Mouse (Mus musculus) fat pad, adult 2 months (tissue): ENCODE measurements around the gene Syne1.

Experiments used
- DNase-seq: peaks from one replicate; pipeline ENCODE4 v3.0.0-alpha.2; 2011; ENCODE audit warnings: low read depth, low spot score; ENCODE audit errors: extremely low read depth

Gene Syne1

DNA sequence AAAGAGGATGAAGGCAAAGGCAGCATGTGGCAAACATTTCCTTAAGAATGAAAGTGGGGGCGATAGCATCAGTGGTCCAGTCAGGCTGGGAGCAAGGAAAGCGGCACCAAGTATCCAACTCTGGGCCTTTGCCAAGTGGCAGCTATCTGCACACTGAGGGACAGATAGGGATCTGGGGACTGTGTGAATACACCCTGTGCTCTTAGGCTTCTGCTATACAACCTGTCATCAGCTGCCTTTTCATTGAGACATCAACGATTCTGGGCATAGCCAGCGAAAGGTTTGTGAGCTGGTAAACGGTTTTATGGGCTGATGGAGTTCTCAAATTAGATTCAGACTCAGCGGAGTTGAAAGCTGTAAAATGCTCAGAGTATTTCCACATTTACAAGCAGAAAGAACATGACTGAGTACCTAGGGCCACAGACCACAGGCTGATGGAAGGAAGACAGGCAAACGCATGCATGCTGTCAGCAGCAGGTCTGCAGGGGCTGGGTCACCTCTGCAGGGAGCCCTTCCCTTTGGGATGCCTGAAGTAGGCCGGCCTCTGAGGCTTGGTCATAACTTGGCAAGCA is 542.4 kb downstream of the Syne1 start:
- DNase-seq, result no peak

DNA sequence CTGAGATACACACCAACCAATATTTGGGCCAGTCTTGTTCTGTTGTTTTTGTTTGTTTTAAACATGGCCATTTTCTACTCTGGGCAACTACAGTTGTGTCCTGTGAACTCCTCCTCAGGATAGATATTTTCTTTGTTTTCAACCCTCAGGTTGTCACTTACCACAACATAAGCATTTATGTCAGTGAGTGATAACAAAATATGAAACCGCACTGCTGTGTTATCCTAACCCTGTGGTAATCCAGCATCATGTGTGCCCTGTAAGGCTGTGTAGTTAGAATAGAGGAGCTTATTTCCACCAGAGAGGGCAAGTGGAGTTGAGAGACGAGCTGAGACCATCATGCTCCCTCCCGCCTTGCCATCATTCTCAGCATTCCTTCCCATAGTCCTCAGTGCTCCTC is 554.7 kb downstream of the Syne1 start:
- DNase-seq, result no peak

DNA sequence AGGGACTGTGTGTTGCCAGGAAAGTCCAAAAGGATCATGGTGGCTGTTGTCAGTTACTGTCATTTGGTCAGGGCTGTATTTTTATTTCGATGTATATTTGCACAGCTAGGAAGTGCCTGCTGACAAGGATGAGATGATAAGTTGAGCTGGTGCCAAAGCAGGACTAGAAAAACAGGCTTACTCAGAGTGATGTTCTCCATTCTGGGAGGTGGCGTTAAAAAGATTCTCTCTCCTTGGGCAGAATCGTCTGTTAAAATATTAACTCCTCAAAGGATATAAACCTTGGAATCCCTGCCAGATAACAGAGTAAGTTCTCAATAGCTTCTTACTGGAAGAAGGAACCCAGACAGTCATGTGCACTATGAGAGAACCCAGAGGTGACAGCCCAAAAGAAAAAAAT is 557.5 kb downstream of the Syne1 start:
- DNase-seq, result no peak

DNA sequence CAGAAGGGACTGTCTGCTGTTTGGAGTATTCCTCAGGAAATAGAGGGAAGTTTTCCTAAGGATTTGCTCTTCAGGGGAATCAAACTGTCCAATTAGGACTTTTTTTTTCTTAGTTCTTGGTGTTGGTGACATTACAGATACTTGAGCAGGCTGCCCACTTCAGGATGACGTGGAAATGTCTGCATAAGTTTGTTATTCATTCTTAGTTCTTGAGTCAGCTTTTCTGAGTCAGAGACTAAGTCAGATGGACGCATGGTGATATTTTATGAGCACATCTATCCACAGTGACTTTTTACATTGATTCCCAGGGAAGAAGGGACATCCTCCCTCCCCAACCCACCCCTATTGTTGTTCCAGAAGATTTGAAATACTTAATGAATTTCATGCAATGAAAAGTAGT is 567.4 kb downstream of the Syne1 start:
- DNase-seq, result no peak

DNA sequence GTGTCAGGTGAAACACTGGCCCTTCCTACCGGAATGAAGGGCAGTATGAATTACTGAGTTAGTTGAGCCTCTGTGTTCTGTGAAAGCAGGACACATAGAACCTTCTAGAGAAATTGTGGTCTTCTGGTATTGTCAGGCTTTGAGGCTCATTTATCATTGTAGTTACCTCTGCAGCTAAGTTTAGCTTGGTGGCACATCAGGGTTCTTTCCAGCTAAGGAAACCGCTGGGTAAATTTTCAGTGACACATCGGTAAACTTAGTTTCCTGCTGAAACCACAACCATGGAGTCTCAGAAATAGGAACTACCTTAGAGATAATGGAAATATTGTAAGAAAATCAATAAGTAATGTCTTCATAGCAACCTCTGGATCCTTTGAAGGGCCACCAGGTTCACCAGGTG is 573.9 kb downstream of the Syne1 start:
- no peak for DNase-seq

DNA sequence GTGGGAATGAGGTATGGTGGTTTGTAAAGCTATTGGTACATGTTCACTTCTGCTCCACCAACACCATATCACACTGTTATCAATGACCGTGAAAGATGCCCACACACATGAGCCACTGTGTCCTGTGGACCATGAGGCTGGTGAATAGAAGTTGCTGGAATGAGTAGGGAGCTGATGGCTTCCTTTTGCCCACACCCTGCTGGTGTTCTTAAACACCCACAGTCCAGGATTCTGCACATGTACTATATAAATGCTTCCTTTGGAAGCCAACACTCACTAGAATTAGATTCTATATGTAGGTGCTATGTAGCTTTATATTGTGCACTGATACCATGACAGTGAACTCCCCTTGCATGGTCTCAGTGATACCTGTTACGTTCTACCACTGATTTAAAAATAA is 574.7 kb downstream of the Syne1 start:
- DNase-seq, result no peak

DNA sequence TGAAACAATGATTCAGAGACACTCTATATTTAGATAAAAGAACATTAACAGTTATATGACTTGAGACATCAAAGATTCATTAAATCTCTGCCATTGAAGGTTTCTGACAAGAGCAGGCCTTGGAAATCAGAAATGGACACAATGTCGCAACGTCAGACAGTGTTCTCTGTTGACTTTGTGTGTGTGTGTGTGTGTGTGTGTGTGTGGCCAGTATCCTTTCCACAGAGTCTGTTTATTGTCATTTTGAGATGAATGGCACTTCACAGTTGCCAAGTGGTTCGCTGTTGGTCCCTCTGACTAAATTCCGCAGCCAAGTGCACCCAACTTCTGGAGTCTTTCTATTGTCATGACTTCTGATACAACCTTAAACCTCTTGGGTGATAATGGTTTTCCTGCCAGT is 577.0 kb downstream of the Syne1 start:
- DNase-seq, result no peak

DNA sequence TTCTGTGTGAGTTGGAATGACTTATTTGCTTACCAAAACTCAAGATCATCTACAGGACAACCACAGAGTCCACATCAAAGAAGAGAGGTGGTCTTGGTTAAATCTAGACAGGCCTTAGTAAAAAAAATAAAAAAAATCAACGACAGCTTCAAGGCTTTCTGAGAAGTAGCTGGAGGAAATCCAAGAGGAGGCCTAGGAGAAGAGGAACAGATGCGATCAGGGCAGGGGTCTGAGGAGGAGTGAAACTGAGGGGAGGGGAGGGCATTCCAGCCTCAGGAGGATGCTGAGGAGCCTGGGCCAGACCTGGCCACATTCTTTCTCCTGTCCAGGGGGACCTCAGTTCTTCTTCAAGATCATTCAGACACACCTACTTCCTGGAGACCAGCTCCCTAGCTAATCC is 579.3 kb downstream of the Syne1 start:
- DNase-seq, result no peak

DNA sequence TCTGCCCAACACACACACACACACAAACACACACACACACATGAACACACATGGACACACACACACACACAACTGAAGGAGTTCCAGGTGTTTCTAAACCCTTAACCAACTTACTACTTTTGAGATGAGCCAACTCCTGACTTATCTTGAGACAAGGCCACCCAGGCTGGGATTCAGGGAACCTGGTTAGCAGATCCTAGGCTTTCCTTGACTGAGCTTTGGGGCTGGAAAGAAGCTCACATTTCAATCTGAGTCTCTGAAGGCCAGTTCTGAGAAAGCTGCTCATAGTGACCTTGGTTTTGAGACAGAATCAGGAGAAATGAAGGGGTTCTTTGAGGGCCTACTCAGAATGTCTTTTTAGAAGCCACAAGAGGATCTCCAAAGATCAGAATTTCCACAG is 579.7 kb downstream of the Syne1 start:
- no peak for DNase-seq

DNA sequence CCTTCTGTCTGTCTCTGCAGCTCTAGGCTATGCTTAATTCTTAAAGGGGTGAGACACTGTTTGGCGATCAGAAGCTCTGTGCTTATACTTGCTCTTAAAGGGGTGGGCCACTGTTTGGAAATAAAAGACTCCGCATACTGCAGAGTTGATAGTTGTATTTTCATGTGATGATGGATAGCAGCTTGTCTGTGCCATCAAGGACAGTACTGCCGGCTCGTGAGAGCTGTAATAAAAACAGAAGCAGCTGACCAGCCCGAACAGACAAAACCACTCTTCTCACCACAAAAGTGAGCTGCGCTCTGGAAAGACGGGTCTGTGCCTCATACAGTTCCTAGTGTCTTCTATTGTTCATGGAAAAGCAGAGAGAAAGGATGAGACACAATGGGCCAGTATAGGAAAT is 580.1 kb downstream of the Syne1 start:
- no peak for DNase-seq
